Mouse (Mus musculus) left cerebral cortex, adult 18-20 months (tissue): ENCODE measurements around the gene Rnf220. TPM values are rescaled to one million over a fixed set of nuclear protein-coding genes. Genes with fewer than 3 reads are reported as not detected.

Experiments used
- DNase-seq, 2 experiments: peaks; one replicate each; pipeline ENCODE4 v3.0.0; 2021 to 2022; ENCODE audit warnings: low spot score in 2 of 2, mixed read lengths in 1 of 2
- total RNA-seq, 2 experiments: library from RNA; stranded (reverse); gene quantifications; 2 replicates each; pipeline ENCODE4 v1.2.3; 2021

Gene Rnf220
- total RNA-seq, 2 experiments from 2014 or later, result 208 to 211 TPM

GRCm38 (mm10) chr4:117389264-117390054, 107.4 kb downstream of the Rnf220 start:
- no peak for DNase-seq

GRCm38 (mm10) chr4:117385247-117385646, 111.6 kb downstream of the Rnf220 start:
- DNase-seq, result no peak

GRCm38 (mm10) chr4:117381846-117382245, 115.0 kb downstream of the Rnf220 start:
- DNase-seq, result no peak

- no peak for DNase-seq
Observed at GRCm38 (mm10) chr4:117380558-117380935, 116.3 kb downstream of the Rnf220 start.

GRCm38 (mm10) chr4:117379803-117380557, 116.9 kb downstream of the Rnf220 start:
- DNase-seq, result no peak

- no peak for DNase-seq
Observed at GRCm38 (mm10) chr4:117374078-117374540, 122.7 kb downstream of the Rnf220 start.

GRCm38 (mm10) chr4:117373324-117374077, 123.4 kb downstream of the Rnf220 start:
- no peak for DNase-seq

- no peak for DNase-seq
Observed at GRCm38 (mm10) chr4:117371896-117372295, 125.0 kb downstream of the Rnf220 start.

- DNase-seq, result no peak
Observed at GRCm38 (mm10) chr4:117370354-117370753, 126.5 kb downstream of the Rnf220 start.

- no peak for DNase-seq
Observed at GRCm38 (mm10) chr4:117369571-117369970, 127.3 kb downstream of the Rnf220 start.

GRCm38 (mm10) chr4:117367365-117367764, 129.5 kb downstream of the Rnf220 start:
- DNase-seq, result no peak

GRCm38 (mm10) chr4:117362085-117362484, 134.8 kb downstream of the Rnf220 start:
- DNase-seq, result no peak

- DNase-seq, result no peak
Observed at GRCm38 (mm10) chr4:117361558-117361873, 135.3 kb downstream of the Rnf220 start.

- no peak for DNase-seq
Observed at GRCm38 (mm10) chr4:117360713-117361557, 135.9 kb downstream of the Rnf220 start.

GRCm38 (mm10) chr4:117359803-117360382, 137.0 kb downstream of the Rnf220 start:
- DNase-seq, result no peak

GRCm38 (mm10) chr4:117357917-117358316, 138.9 kb downstream of the Rnf220 start:
- DNase-seq, result no peak

- DNase-seq, result no peak
Observed at GRCm38 (mm10) chr4:117357104-117357503, 139.7 kb downstream of the Rnf220 start.

GRCm38 (mm10) chr4:117356223-117356622, 140.6 kb downstream of the Rnf220 start:
- no peak for DNase-seq

- DNase-seq, result no peak
Observed at GRCm38 (mm10) chr4:117354651-117355050, 142.2 kb downstream of the Rnf220 start.

GRCm38 (mm10) chr4:117352957-117353356, 143.9 kb downstream of the Rnf220 start:
- DNase-seq, result no peak
